Mouse (Mus musculus): Measurements from ENCODE around the gene Rnf113a2.

Rnf113a2 gene

GRCm38 (mm10) chr12:84416834-84417604 lies at the start of gene Rnf113a2:
Gene Rnf113a2, plus strand, starts transcription at chr12:84417196.
- peak; percentile 87 for DNase-seq

GRCm38 (mm10) chr12:84371647-84372046 lies 45.3 kb upstream of the Rnf113a2 start:
- DNase-seq, result no peak

GRCm38 (mm10) chr12:84373831-84374481 lies 43.0 kb upstream of the Rnf113a2 start:
- DNase-seq, result no peak

GRCm38 (mm10) chr12:84382369-84382768 lies 34.6 kb upstream of the Rnf113a2 start:
- no peak for DNase-seq

GRCm38 (mm10) chr12:84384644-84385081 lies 32.3 kb upstream of the Rnf113a2 start:
- DNase-seq, result peak; percentile 21

- DNase-seq, result no peak
Measured at GRCm38 (mm10) chr12:84385408-84385807, 31.6 kb upstream of the Rnf113a2 start.

GRCm38 (mm10) chr12:84388097-84388496 lies 28.9 kb upstream of the Rnf113a2 start:
- no peak for DNase-seq

- no peak for DNase-seq
Measured at GRCm38 (mm10) chr12:84388774-84389400, 28.1 kb upstream of the Rnf113a2 start.

- DNase-seq, result no peak
Measured at GRCm38 (mm10) chr12:84390336-84390735, 26.7 kb upstream of the Rnf113a2 start.

GRCm38 (mm10) chr12:84392681-84393080 lies 24.3 kb upstream of the Rnf113a2 start:
- no peak for DNase-seq

- no peak for DNase-seq
Measured at GRCm38 (mm10) chr12:84393847-84394246, 23.1 kb upstream of the Rnf113a2 start.

GRCm38 (mm10) chr12:84396947-84397679 lies 19.9 kb upstream of the Rnf113a2 start:
- no peak for DNase-seq

- DNase-seq, result no peak
Measured at GRCm38 (mm10) chr12:84397685-84398084, 19.3 kb upstream of the Rnf113a2 start.

GRCm38 (mm10) chr12:84398629-84399028 lies 18.4 kb upstream of the Rnf113a2 start:
- no peak for DNase-seq

- no peak for DNase-seq
Measured at GRCm38 (mm10) chr12:84399135-84399534, 17.9 kb upstream of the Rnf113a2 start.

GRCm38 (mm10) chr12:84399663-84400062 lies 17.3 kb upstream of the Rnf113a2 start:
- DNase-seq, result no peak

GRCm38 (mm10) chr12:84400068-84400467 lies 16.9 kb upstream of the Rnf113a2 start:
- DNase-seq, result no peak

GRCm38 (mm10) chr12:84400653-84401052 lies 16.3 kb upstream of the Rnf113a2 start:
- no peak for DNase-seq

- no peak for DNase-seq
Measured at GRCm38 (mm10) chr12:84402923-84403322, 14.1 kb upstream of the Rnf113a2 start.

- no peak for DNase-seq
Measured at GRCm38 (mm10) chr12:84404541-84404940, 12.5 kb upstream of the Rnf113a2 start.

- DNase-seq, result no peak
Measured at GRCm38 (mm10) chr12:84407259-84407658, 9.7 kb upstream of the Rnf113a2 start.

- DNase-seq, result peak; percentile 26
Measured at GRCm38 (mm10) chr12:84407874-84408818, 8.8 kb upstream of the Rnf113a2 start.
